23 mouse cellular contexts compared by ENCODE assay signal in genomic region chr7:16357602-16358001, GRCm38 (mm10). TPM values are rescaled to one million over a fixed set of nuclear protein-coding genes. Genes with fewer than 3 reads are reported as not detected.
DNase-seq lines count a peak whose midpoint lies in the region; ATAC-seq and TF ChIP-seq lines count a peak whose summit lies in the region.
"Had no signal": no experiment of that assay in that cellular context is flagged by ENCODE, and none has a peak within 500 bp of the region (broad histone marks: within the 10 kb centered on the region; RNA-seq: fewer than 3 reads in every experiment).

No protein-coding gene starts in this region.

- no peaks in the 10 kb centered on the region for H3K9me3 ChIP-seq in kidney, embryonic 15.5 days (replicated peaks)
- H3K9me3 ChIP-seq: embryonic facial prominence, embryonic 10.5 days; embryonic facial prominence, embryonic 12.5 days; forebrain, embryonic 10.5 days; forebrain, embryonic 12.5 days; G1E had no signal

- no peak for TF ChIP-seq POLR2A in embryonic fibroblast, embryonic 13.5 days (IDR thresholded peaks at IDR 0.05; ENCODE audit: low read depth, low read length)

- no peak for TF ChIP-seq CTCF in embryonic fibroblast, embryonic 13.5 days (IDR thresholded peaks at IDR 0.05; ENCODE audit: borderline replicate concordance, insufficient read depth, low read length)

- no peaks in the 10 kb centered on the region for H3K27me3 ChIP-seq in kidney, embryonic 15.5 days
- H3K27me3 ChIP-seq: embryonic facial prominence, embryonic 12.5 days; forebrain, embryonic 12.5 days had no signal

- H3K9ac ChIP-seq in kidney, embryonic 15.5 days = no peak overlapping the region
- H3K9ac ChIP-seq: embryonic facial prominence, embryonic 12.5 days; forebrain, embryonic 12.5 days had no signal

- peak overlapping the region; percentile 85 for H3K27ac ChIP-seq in embryonic fibroblast, embryonic 13.5 days (ENCODE audit: insufficient read depth, low read length)
- no peak overlapping the region for H3K27ac ChIP-seq in kidney, embryonic 15.5 days
- H3K27ac ChIP-seq: embryonic facial prominence, embryonic 10.5 days; embryonic facial prominence, embryonic 12.5 days; forebrain, embryonic 10.5 days; forebrain, embryonic 12.5 days had no signal

- no peak overlapping the region for H3K4me2 ChIP-seq in kidney, embryonic 15.5 days
- H3K4me2 ChIP-seq: embryonic facial prominence, embryonic 12.5 days; forebrain, embryonic 12.5 days had no signal

- H3K4me3 ChIP-seq in embryonic fibroblast, embryonic 13.5 days (ENCODE audit: insufficient read depth, low read length) = no peak overlapping the region
- no peak overlapping the region for H3K4me3 ChIP-seq in kidney, embryonic 15.5 days (replicated peaks)
- H3K4me3 ChIP-seq: embryonic facial prominence, embryonic 10.5 days; embryonic facial prominence, embryonic 12.5 days; erythroblast, embryonic 14.5 days; forebrain, embryonic 10.5 days; forebrain, embryonic 12.5 days had no signal

- peak; percentile 21 for DNase-seq in lung, postnatal 25 days (ENCODE audit: low spot score)
- no peak for DNase-seq in lung, postnatal 10 days
- peak; percentile 35 for DNase-seq in Muller cell, postnatal 12 days (ENCODE audit: inconsistent ontology term)
- no peak for DNase-seq in gastrocnemius, adult 18-20 months (ENCODE audit: low spot score)
- no peak for DNase-seq in spleen, postnatal 36 days (ENCODE audit: low spot score in 2 of 2)
- DNase-seq: adrenal gland, adult 8-10 months; adrenal gland, postnatal 14 days; adrenal gland, postnatal 36 days; cerebellum, adult 11-12 months; cerebellum, adult 2 months; cerebellum, adult 9-10 months; cerebellum, postnatal 10 days; cerebellum, postnatal 25 days had no signal

- H3K4me1 ChIP-seq in embryonic fibroblast, embryonic 13.5 days (ENCODE audit: control insufficient read depth, insufficient read depth, low read length) = no peaks in the 10 kb centered on the region
- H3K4me1 ChIP-seq in kidney, embryonic 15.5 days = no peaks in the 10 kb centered on the region
- H3K4me1 ChIP-seq: embryonic facial prominence, embryonic 10.5 days; embryonic facial prominence, embryonic 12.5 days; forebrain, embryonic 10.5 days; forebrain, embryonic 12.5 days had no signal

- peaks cover 81% of the 10 kb centered on the region for H3K36me3 ChIP-seq in kidney, embryonic 15.5 days

- ATAC-seq in kidney, embryonic 15.5 days (replicated peaks; ENCODE audit: low FRiP score) = no peak
- ATAC-seq: forebrain, embryonic 14.5 days; forebrain, embryonic 16.5 days had no signal

- WGBS in kidney, embryonic 15.5 days = 96% methylated on average over 3 of the region's 3 CpGs

RNA-seq across cellular contexts. Expression of gene Sae1, which starts 30.0 kb away (rescaled TPM):
- 125 and 133 TPM in 2 replicates for polyA plus RNA-seq in embryonic fibroblast, embryonic 13.5 days (2011; ENCODE audit: insufficient read length, low read depth, missing spikeins)
- total RNA-seq in gastrocnemius, adult 18-20 months (2021) = 10 to 100 TPM; 25.3 to 30.6 TPM
- polyA plus RNA-seq in kidney, embryonic 15.5 days (2015; fragmentation: Nextera tagmentation; extraction: Ambion mirVana) = 327 and 334 TPM in 2 replicates

RNA-seq across cellular contexts. Expression of gene Zc3h4, which starts 43.1 kb away (rescaled TPM):
- polyA plus RNA-seq in embryonic fibroblast, embryonic 13.5 days (2011; ENCODE audit: insufficient read length, low read depth, missing spikeins) = 27.0 and 29.4 TPM in 2 replicates
- 10 to 100 TPM; 27.7 to 28.6 TPM for total RNA-seq in gastrocnemius, adult 18-20 months (2021)
- polyA plus RNA-seq in kidney, embryonic 15.5 days (2015; fragmentation: Nextera tagmentation; extraction: Ambion mirVana) = 15.5 and 17.1 TPM in 2 replicates

RNA-seq across cellular contexts. Expression of gene Bbc3, which starts 49.4 kb away (rescaled TPM):
- 15.8 and 19.9 TPM in 2 replicates for polyA plus RNA-seq in embryonic fibroblast, embryonic 13.5 days (2011; ENCODE audit: insufficient read length, low read depth, missing spikeins)
- total RNA-seq in gastrocnemius, adult 18-20 months (2021) = 1 to 10 TPM; 1.2 to 2.3 TPM
- 12.3 and 12.4 TPM in 2 replicates for polyA plus RNA-seq in kidney, embryonic 15.5 days (2015; fragmentation: Nextera tagmentation; extraction: Ambion mirVana)

Comparison
In these comparisons a context has a peak if more than half of its experiments do, and no peak if none do; other contexts are left out.
1. DNase-seq: peak in lung, postnatal 25 days (single experiment) and Muller cell, postnatal 12 days (single experiment); none in lung, postnatal 10 days (single experiment), gastrocnemius, adult 18-20 months (single experiment) and spleen, postnatal 36 days (0 of 2).